Mouse (Mus musculus): Measurements from ENCODE around the gene Zscan20.

- TF ChIP-seq CTCF (IDR thresholded peaks at IDR 0.05; ENCODE audit: borderline replicate concordance, control insufficient read depth, extremely low read depth, insufficient read depth, low read length, poor library complexity) (no peak), POLR2A (IDR thresholded peaks at IDR 0.05; ENCODE audit: control insufficient read depth, extremely low read depth, insufficient read depth, low read length, poor library complexity) (no peak)
Observed at GRCm38 (mm10) chr4:128652584-128653298, 42.8 kb upstream of the Zscan20 start.

Measured in thymus, adult 2 months (tissue).